Mouse (Mus musculus) liver, embryonic 12.5 days (tissue): Measurements from ENCODE around the gene Enkd1. TPM values are rescaled to one million over a fixed set of nuclear protein-coding genes. Genes with fewer than 3 reads are reported as not detected.

Experiments used
- polyA plus RNA-seq: library from polyadenylated mRNA; unstranded; fragments of >200 nt; fragmentation: Nextera tagmentation; extraction: Ambion mirVana; gene quantifications from 2 replicates; pipeline ENCODE4 v1.2.1, GENCODE M21; 2016

Gene Enkd1
- polyA plus RNA-seq, 1 experiment from 2014 or later: 12.4 TPM

Other genes with a start within 250 kb of the Enkd1 start
- 1.2 and 1.4 TPM in 2 replicates for gene Tppp3, start 236.7 kb downstream of the Enkd1 start, polyA plus RNA-seq
- 4.0 and 4.6 TPM in 2 replicates for gene Zdhhc1, start 211.3 kb downstream of the Enkd1 start, polyA plus RNA-seq
- 6.0 and 6.7 TPM in 2 replicates for gene Hsd11b2, start 189.5 kb downstream of the Enkd1 start, polyA plus RNA-seq
- 47.2 and 51.0 TPM in 2 replicates for gene Atp6v0d1, start 142.2 kb downstream of the Enkd1 start, polyA plus RNA-seq
- 14.1 and 14.5 TPM in 2 replicates for gene Ripor1, start 103.0 kb downstream of the Enkd1 start, polyA plus RNA-seq
- 89.0 and 93.5 TPM in 2 replicates for gene Ctcf, start 71.6 kb downstream of the Enkd1 start, polyA plus RNA-seq
- 0.22 TPM in 1 of 2 replicates, not detected in the other for gene Agrp, start 70.8 kb downstream of the Enkd1 start, polyA plus RNA-seq
- gene Carmil2, start 21.9 kb downstream of the Enkd1 start, polyA plus RNA-seq: 0.86 TPM in 2 replicates
- 32.3 and 34.1 TPM in 2 replicates for gene Acd, start 7.1 kb downstream of the Enkd1 start, polyA plus RNA-seq
- gene Pard6a, start 7.1 kb downstream of the Enkd1 start, polyA plus RNA-seq: 9.2 and 10.8 TPM in 2 replicates
- 0.23 TPM in 1 of 2 replicates, not detected in the other for gene 4933405L10Rik, start 555 bp downstream of the Enkd1 start, polyA plus RNA-seq
- gene Gfod2, start 50.5 kb upstream of the Enkd1 start, polyA plus RNA-seq: 4.5 and 5.1 TPM in 2 replicates
- 37.7 and 37.8 TPM in 2 replicates for gene Ranbp10, start 119.1 kb upstream of the Enkd1 start, polyA plus RNA-seq
- 0.12 and 0.19 TPM in 2 replicates for gene Tsnaxip1, start 119.5 kb upstream of the Enkd1 start, polyA plus RNA-seq
- gene Cenpt, start 145.1 kb upstream of the Enkd1 start, polyA plus RNA-seq: 29.0 and 29.2 TPM in 2 replicates
- gene Thap11, start 146.9 kb upstream of the Enkd1 start, polyA plus RNA-seq: 53.0 and 53.2 TPM in 2 replicates
- 180 and 183 TPM in 2 replicates for gene Nutf2, start 152.4 kb upstream of the Enkd1 start, polyA plus RNA-seq
- gene Edc4, start 172.7 kb upstream of the Enkd1 start, polyA plus RNA-seq: 30.1 and 30.9 TPM in 2 replicates
- gene Nrn1l, start 185.4 kb upstream of the Enkd1 start, polyA plus RNA-seq: 0.29 TPM in 1 of 2 replicates, not detected in the other
- 13.1 and 14.3 TPM in 2 replicates for gene Pskh1, start 192.2 kb upstream of the Enkd1 start, polyA plus RNA-seq
- gene Ctrl, start 225.7 kb upstream of the Enkd1 start, polyA plus RNA-seq: 0.94 and 1.0 TPM in 2 replicates
- gene Psmb10, start 230.2 kb upstream of the Enkd1 start, polyA plus RNA-seq: 77.2 and 84.6 TPM in 2 replicates
- 26.3 and 29.2 TPM in 2 replicates for gene Lcat, start 235.2 kb upstream of the Enkd1 start, polyA plus RNA-seq